Mouse (Mus musculus) urinary bladder, postnatal 4 days (tissue): ENCODE measurements at regions not wholly inside any gene's neighbourhood (a gene's known extent, or its start where the extent isn't known, plus 50 kb on each side); places are given as distances from the start of the nearest gene placed in this dataset.

ENCODE experiments used
- DNase-seq, 2 experiments: peaks; one replicate each; pipeline ENCODE4 v3.0.0; 2021 to 2022; ENCODE audit warnings: low spot score in 2 of 2

- no peak for DNase-seq
These were observed 189.4 kb upstream of the Fat4 start for GRCm38 (mm10) chr3:38697349-38697748.

GRCm38 (mm10) chr3:38695836-38696235 lies 190.9 kb upstream of the Fat4 start:
- no peak for DNase-seq

GRCm38 (mm10) chr3:38692768-38693167 lies 194.0 kb upstream of the Fat4 start:
- DNase-seq, result no peak

GRCm38 (mm10) chr3:38684247-38684991 lies 199.8 kb upstream of the Ankrd50 start:
- no peak for DNase-seq

GRCm38 (mm10) chr3:38663670-38664494 lies 179.2 kb upstream of the Ankrd50 start:
- DNase-seq, result no peak

- DNase-seq, result no peak
These were observed 178.4 kb upstream of the Ankrd50 start for GRCm38 (mm10) chr3:38663023-38663422.

- DNase-seq, result no peak
These were observed 172.1 kb upstream of the Ankrd50 start for GRCm38 (mm10) chr3:38656790-38657189.

GRCm38 (mm10) chr3:38653928-38654327 lies 169.3 kb upstream of the Ankrd50 start:
- DNase-seq, result no peak

- DNase-seq, result no peak
These were observed 168.5 kb upstream of the Ankrd50 start for GRCm38 (mm10) chr3:38652985-38653685.

GRCm38 (mm10) chr3:38650176-38650575 lies 165.5 kb upstream of the Ankrd50 start:
- no peak for DNase-seq

- DNase-seq, result no peak
These were observed 164.0 kb upstream of the Ankrd50 start for GRCm38 (mm10) chr3:38648633-38649032.

GRCm38 (mm10) chr3:38647737-38648330 lies 163.2 kb upstream of the Ankrd50 start:
- no peak for DNase-seq

GRCm38 (mm10) chr3:38641733-38642132 lies 157.1 kb upstream of the Ankrd50 start:
- DNase-seq, result no peak

GRCm38 (mm10) chr3:38636806-38637205 lies 152.2 kb upstream of the Ankrd50 start:
- DNase-seq, result no peak

GRCm38 (mm10) chr3:38633347-38633746 lies 148.7 kb upstream of the Ankrd50 start:
- peak in 1 of 2 experiments; percentile 37 for DNase-seq

- peak in 1 of 2 experiments; percentile 24 for DNase-seq
These were observed 141.0 kb upstream of the Ankrd50 start for GRCm38 (mm10) chr3:38625575-38626184.

GRCm38 (mm10) chr3:38617989-38618388 lies 133.3 kb upstream of the Ankrd50 start:
- DNase-seq, result no peak

GRCm38 (mm10) chr3:38617217-38617616 lies 132.6 kb upstream of the Ankrd50 start:
- DNase-seq, result no peak

GRCm38 (mm10) chr3:38613706-38614105 lies 129.1 kb upstream of the Ankrd50 start:
- DNase-seq, result no peak

GRCm38 (mm10) chr3:38591531-38591930 lies 106.9 kb upstream of the Ankrd50 start:
- DNase-seq, result no peak

GRCm38 (mm10) chr3:38588966-38589365 lies 104.3 kb upstream of the Ankrd50 start:
- no peak for DNase-seq
